Mouse (Mus musculus): ENCODE results near the gene Gm3667. TPM values are rescaled to one million over a fixed set of nuclear protein-coding genes. Genes with fewer than 3 reads are reported as not detected.

Gene Gm3667
- polyA plus RNA-seq (2014; fragmentation: Illumina TruSeq; extraction: RNeasy Lipid Tissue Mini Kit (QIAGEN cat#74804); ENCODE audit: low read depth, low replicate concordance): 0.34 TPM

DNA sequence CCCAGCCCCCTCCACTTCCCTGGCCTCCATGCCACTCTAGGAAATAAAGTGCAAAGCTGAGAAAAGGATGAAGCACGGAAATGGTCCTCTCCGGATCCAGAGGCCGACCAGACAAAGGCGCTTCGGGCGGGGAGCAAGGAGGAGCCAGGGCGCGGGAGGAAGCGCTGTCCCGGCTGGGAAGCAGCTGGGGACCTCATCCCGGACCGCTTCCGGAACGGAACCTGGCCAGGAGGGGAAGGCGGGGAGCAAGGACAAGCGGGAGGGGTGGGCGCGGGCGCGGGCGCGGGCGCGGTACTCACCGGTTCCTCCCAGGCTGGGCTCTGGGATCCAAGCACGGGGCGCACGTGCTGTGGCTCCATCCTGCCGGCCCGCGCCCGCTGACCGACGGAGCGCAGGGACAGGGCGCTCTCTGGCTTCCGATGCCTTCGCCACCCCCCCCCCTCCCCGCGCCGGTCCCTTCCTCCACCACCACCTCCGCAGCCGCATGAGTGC is at the start of gene Gm3667:
Gm3667 (minus strand) TSS at position 442 of the 492 bp plus-strand sequence.

DNA sequence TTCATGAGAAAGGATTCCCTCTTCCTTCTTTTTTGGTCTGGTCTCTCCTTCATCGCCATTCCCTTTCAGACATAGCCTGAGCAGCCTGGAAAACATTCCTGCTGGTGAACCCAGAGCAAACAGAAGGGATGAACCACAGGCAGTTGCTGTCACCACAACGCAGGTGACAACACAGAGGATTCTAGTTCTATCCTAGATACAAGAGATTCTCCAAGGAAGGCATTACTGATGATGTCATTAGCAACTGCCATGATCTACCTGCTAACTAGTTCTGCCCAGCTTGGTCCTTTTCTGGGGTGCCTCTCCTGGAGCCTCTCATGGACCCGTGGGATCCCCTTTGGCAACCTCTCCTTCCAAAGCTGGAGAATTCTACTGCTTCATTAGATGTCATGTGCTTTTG is 49.6 kb downstream of the Gm3667 start, which contains the start of gene Gm3642:
Gm3642 (minus strand) TSS at position 101 of the 400 bp plus-strand sequence.

Other genes with a start within 250 kb of the Gm3667 start
- gene Gm10251, start 205.8 kb downstream of the Gm3667 start, polyA plus RNA-seq (2014; fragmentation: Illumina TruSeq; extraction: RNeasy Lipid Tissue Mini Kit (QIAGEN cat#74804); ENCODE audit: low read depth, low replicate concordance): not detected
- gene Gm8050, start 169.7 kb downstream of the Gm3667 start, polyA plus RNA-seq (2014; fragmentation: Illumina TruSeq; extraction: RNeasy Lipid Tissue Mini Kit (QIAGEN cat#74804); ENCODE audit: low read depth, low replicate concordance): not detected
- 1.7 TPM for gene Gm3636, start 147.6 kb downstream of the Gm3667 start, polyA plus RNA-seq (2014; fragmentation: Illumina TruSeq; extraction: RNeasy Lipid Tissue Mini Kit (QIAGEN cat#74804); ENCODE audit: low read depth, low replicate concordance)
- not detected for gene Gm8362, start 115.6 kb downstream of the Gm3667 start, polyA plus RNA-seq (2014; fragmentation: Illumina TruSeq; extraction: RNeasy Lipid Tissue Mini Kit (QIAGEN cat#74804); ENCODE audit: low read depth, low replicate concordance)
- gene Gm3642, start 49.7 kb downstream of the Gm3667 start, polyA plus RNA-seq (2014; fragmentation: Illumina TruSeq; extraction: RNeasy Lipid Tissue Mini Kit (QIAGEN cat#74804); ENCODE audit: low read depth, low replicate concordance): not detected
- gene Gm6356, start 83.9 kb upstream of the Gm3667 start, polyA plus RNA-seq (2014; fragmentation: Illumina TruSeq; extraction: RNeasy Lipid Tissue Mini Kit (QIAGEN cat#74804); ENCODE audit: low read depth, low replicate concordance): not detected
- gene Gm10406, start 137.5 kb upstream of the Gm3667 start, polyA plus RNA-seq (2014; fragmentation: Illumina TruSeq; extraction: RNeasy Lipid Tissue Mini Kit (QIAGEN cat#74804); ENCODE audit: low read depth, low replicate concordance): 0.39 TPM
- not detected for gene Gm3685, start 155.0 kb upstream of the Gm3667 start, polyA plus RNA-seq (2014; fragmentation: Illumina TruSeq; extraction: RNeasy Lipid Tissue Mini Kit (QIAGEN cat#74804); ENCODE audit: low read depth, low replicate concordance)
- not detected for gene Gm3696, start 210.7 kb upstream of the Gm3667 start, polyA plus RNA-seq (2014; fragmentation: Illumina TruSeq; extraction: RNeasy Lipid Tissue Mini Kit (QIAGEN cat#74804); ENCODE audit: low read depth, low replicate concordance)
- gene Gm6676, start 235.4 kb upstream of the Gm3667 start, polyA plus RNA-seq (2014; fragmentation: Illumina TruSeq; extraction: RNeasy Lipid Tissue Mini Kit (QIAGEN cat#74804); ENCODE audit: low read depth, low replicate concordance): not detected